Mouse (Mus musculus): ENCODE results near the gene C1ql1. TPM values are rescaled to one million over a fixed set of nuclear protein-coding genes. Genes with fewer than 3 reads are reported as not detected.

Gene C1ql1
- polyA plus RNA-seq, 1 experiment from 2014 or later, result 1.4 TPM

DNA sequence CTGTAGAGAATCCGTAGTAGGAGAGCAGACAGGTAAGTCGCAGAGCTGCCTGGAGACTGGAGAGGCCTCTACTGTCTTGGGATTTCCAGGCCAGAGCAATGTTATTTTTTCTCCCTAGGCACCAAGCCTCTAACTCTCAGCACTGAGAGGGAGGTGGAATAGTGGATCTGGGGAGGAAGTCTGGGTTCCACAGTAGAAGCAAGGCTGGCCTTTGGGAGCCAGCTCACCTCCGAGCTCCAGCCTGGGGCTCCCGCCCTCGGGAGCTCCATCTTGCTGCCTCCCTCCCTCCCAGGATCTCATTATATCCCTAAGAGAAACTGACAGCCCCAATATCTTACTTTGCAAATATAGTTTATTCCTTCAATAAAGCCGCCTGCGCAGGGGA is 16.4 kb upstream of the C1ql1 start:
- H3K9ac ChIP-seq (replicated peaks; ENCODE audit: low read depth, low read length), result peak overlapping the region; percentile 44
- H3K4me1 ChIP-seq (replicated peaks; ENCODE audit: control insufficient read depth, insufficient read depth, low read length), result peaks cover 15% of the 10 kb centered on the region
- peak overlapping the region; percentile 47 for H3K4me2 ChIP-seq (ENCODE audit: low read length)
- H3K9me3 ChIP-seq (ENCODE audit: control insufficient read depth, low read length), result no peaks in the 10 kb centered on the region
- H3K27ac ChIP-seq (ENCODE audit: low read length), result no peak overlapping the region; the same call in 1 of the 2 replicates
- H3K27me3 ChIP-seq (replicated peaks; ENCODE audit: control insufficient read depth, insufficient read depth, low read length), result no peaks in the 10 kb centered on the region
- no peaks in the 10 kb centered on the region for H3K36me3 ChIP-seq (ENCODE audit: control insufficient read depth, insufficient read depth)
- H3K4me3 ChIP-seq (replicated peaks; ENCODE audit: low read length), result peak overlapping the region; percentile 22; the same call in 1 of the 2 replicates
- 18% methylated on average over 7 of the region's 7 CpGs for WGBS
- ATAC-seq, result 0 out of 2 replicates have a peak, but pooled peaks have one; percentile 3

DNA sequence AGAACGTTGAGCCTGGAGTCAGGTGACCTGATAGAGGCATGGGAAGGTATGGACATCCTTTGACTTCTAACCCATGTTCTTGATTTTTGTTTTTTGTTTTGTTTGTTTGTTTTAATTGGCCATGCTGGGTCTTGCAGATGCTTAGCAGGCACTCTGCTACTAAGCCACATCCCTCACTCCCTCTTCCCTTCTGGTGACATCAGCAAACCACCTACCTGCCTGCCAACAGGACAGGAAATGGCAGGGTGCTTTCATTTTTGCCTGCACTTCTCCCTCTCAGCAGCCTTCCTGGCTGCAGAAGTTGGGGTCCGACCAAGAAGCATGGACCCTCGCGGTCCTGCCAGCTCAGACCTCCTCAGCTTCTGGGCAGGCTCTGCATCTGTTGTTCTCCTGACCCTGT is 14.6 kb upstream of the C1ql1 start:
- Histone ChIP-seq H3K36me3 (ENCODE audit: control insufficient read depth, insufficient read depth) (no peaks in the 10 kb centered on the region), H3K4me1 (replicated peaks; ENCODE audit: control insufficient read depth, insufficient read depth, low read length) (peaks cover 25% of the 10 kb centered on the region), H3K9me3 (ENCODE audit: control insufficient read depth, low read length) (no peaks in the 10 kb centered on the region), H3K4me3 (replicated peaks; ENCODE audit: low read length) (no peak overlapping the region), H3K27ac (ENCODE audit: low read length) (no peak overlapping the region), H3K4me2 (ENCODE audit: low read length) (no peak overlapping the region), H3K27me3 (replicated peaks; ENCODE audit: control insufficient read depth, insufficient read depth, low read length) (no peaks in the 10 kb centered on the region), H3K9ac (replicated peaks; ENCODE audit: low read depth, low read length) (no peak overlapping the region)
- WGBS, result 93% methylated on average over 4 of the region's 4 CpGs
- ATAC-seq, result no peak

DNA sequence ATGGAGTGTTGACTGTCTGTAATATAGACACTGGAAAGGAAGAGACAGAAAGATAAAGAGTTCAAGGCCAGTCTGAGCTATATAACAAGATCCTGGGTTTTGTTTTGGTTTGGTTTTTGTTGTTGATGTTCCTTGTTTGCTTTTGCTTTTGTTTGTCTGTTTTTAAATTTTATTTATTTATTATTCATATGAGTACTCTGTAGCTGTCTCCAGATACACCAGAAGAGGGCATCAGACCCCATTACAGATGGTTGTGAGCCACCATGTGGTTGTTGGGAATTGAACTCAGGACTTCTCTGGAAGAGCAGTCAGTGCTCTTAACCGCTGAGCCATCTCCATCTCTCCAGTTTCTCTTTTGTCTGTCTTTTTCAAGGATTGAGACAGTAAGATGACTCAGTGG is 12.4 kb upstream of the C1ql1 start:
- no peak for ATAC-seq
- WGBS, result 84% methylated on average over 1 of the region's 1 CpGs
- H3K9ac ChIP-seq (replicated peaks; ENCODE audit: low read depth, low read length), result no peak overlapping the region

DNA sequence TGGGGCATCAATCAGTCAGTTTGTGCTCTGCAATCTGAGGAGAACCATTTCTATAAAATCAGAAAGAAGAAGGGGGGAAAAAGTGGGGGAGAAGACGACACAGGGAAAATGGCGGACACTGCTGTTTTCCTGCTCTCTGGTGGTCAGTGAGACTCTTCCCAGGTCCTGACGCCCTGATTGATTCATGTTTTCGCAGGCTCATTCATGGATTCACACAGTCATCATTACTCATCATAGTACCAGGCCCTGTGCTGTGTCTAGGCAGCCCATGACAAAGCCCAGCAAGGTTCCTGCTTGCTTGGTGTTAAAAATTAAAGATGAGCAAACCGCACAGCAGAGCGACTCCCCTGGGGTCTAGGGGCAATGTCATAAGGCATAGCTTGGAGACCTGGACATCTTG is 11.9 kb upstream of the C1ql1 start:
- no peak overlapping the region for H3K4me3 ChIP-seq (replicated peaks; ENCODE audit: low read length)
- no peaks in the 10 kb centered on the region for H3K9me3 ChIP-seq (ENCODE audit: control insufficient read depth, low read length)
- no peak overlapping the region for H3K9ac ChIP-seq (replicated peaks; ENCODE audit: low read depth, low read length)
- no peaks in the 10 kb centered on the region for H3K27me3 ChIP-seq (replicated peaks; ENCODE audit: control insufficient read depth, insufficient read depth, low read length)
- ATAC-seq, result no peak
- no peak overlapping the region for H3K27ac ChIP-seq (ENCODE audit: low read length)
- 95% methylated on average over 6 of the region's 6 CpGs for WGBS
- H3K4me1 ChIP-seq (replicated peaks; ENCODE audit: control insufficient read depth, insufficient read depth, low read length), result peaks cover 18% of the 10 kb centered on the region
- no peaks in the 10 kb centered on the region for H3K36me3 ChIP-seq (ENCODE audit: control insufficient read depth, insufficient read depth)
- no peak overlapping the region for H3K4me2 ChIP-seq (ENCODE audit: low read length)

More for the DNA sequence above, 12.4 kb upstream of the C1ql1 start:
- peaks cover 22% of the 10 kb centered on the region for H3K4me1 ChIP-seq (replicated peaks; ENCODE audit: control insufficient read depth, insufficient read depth, low read length)
- H3K27me3 ChIP-seq (replicated peaks; ENCODE audit: control insufficient read depth, insufficient read depth, low read length), result no peaks in the 10 kb centered on the region
- H3K36me3 ChIP-seq (ENCODE audit: control insufficient read depth, insufficient read depth), result no peaks in the 10 kb centered on the region
- no peak overlapping the region for H3K4me2 ChIP-seq (ENCODE audit: low read length)
- no peak overlapping the region for H3K4me3 ChIP-seq (replicated peaks; ENCODE audit: low read length)
- no peaks in the 10 kb centered on the region for H3K9me3 ChIP-seq (ENCODE audit: control insufficient read depth, low read length)
- H3K27ac ChIP-seq (ENCODE audit: low read length), result no peak overlapping the region

DNA sequence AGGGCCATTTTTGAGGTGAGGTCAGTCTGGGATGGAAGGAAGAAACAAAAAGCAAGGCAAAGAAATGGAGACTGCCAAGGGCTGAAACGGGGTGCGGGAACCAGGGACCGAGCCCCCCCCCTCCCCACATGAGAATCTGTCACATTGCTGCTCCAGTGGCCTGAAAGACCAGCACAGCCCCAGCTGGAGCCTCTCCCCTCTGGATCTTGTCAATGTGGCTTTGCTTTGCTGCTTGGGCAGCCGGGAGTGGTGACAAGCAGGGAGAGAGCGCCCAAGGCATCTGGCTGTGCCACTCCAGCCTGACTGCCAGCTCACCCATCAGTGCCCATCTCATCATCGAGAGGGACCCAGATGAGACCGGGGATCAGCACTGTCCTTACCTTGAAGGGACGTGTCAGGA is 11.2 kb upstream of the C1ql1 start:
- no peak overlapping the region for H3K9ac ChIP-seq (replicated peaks; ENCODE audit: low read depth, low read length)
- H3K4me3 ChIP-seq (replicated peaks; ENCODE audit: low read length), result no peak overlapping the region
- no peak overlapping the region for H3K4me2 ChIP-seq (ENCODE audit: low read length)
- H3K4me1 ChIP-seq (replicated peaks; ENCODE audit: control insufficient read depth, insufficient read depth, low read length), result peaks cover 12% of the 10 kb centered on the region
- H3K9me3 ChIP-seq (ENCODE audit: control insufficient read depth, low read length), result no peaks in the 10 kb centered on the region
- no peak overlapping the region for H3K27ac ChIP-seq (ENCODE audit: low read length)
- H3K36me3 ChIP-seq (ENCODE audit: control insufficient read depth, insufficient read depth), result no peaks in the 10 kb centered on the region
- no peaks in the 10 kb centered on the region for H3K27me3 ChIP-seq (replicated peaks; ENCODE audit: control insufficient read depth, insufficient read depth, low read length)
- ATAC-seq, result no peak
- 87% methylated on average over 8 of the region's 8 CpGs for WGBS

DNA sequence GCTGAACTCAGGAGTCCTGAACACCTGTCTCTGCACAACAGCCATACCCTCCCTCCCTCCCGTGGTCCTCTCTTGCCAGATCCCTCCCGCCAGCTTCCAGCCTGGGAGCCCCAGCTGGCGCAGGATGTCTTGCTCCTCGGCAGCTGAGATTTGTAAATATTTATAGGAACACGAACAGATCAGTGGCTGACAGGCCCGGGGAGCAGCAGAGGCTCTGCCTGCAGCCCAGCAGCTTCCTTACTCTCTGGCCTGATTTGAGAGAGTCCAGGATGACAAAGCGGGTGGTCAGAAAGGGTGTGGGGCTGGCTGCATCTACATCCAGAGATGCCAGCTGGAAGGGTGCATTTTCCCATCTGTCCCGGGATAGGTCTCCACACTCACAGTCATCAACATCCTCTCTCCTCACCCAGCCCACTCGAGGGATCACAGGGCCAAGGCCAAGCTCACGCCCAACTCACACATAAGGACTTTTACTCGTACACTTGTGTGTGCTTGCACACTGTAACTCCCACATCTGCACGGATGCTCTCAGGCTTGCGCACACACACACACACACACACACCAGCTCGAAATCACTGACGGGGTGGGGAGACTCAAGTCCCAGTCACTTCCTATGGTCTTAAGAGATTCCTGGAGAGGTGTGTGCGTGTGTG is 10.6 kb upstream of the C1ql1 start:
- no peak overlapping the region; the same call in 1 of the 2 replicates for H3K9ac ChIP-seq (replicated peaks; ENCODE audit: low read depth, low read length)
- no peak overlapping the region for H3K27ac ChIP-seq (ENCODE audit: low read length)
- peaks cover 12% of the 10 kb centered on the region for H3K4me1 ChIP-seq (replicated peaks; ENCODE audit: control insufficient read depth, insufficient read depth, low read length)
- no peak overlapping the region for H3K4me3 ChIP-seq (replicated peaks; ENCODE audit: low read length)
- H3K4me2 ChIP-seq (ENCODE audit: low read length), result no peak overlapping the region
- no peaks in the 10 kb centered on the region for H3K9me3 ChIP-seq (ENCODE audit: control insufficient read depth, low read length)
- no peaks in the 10 kb centered on the region for H3K36me3 ChIP-seq (ENCODE audit: control insufficient read depth, insufficient read depth)
- H3K27me3 ChIP-seq (replicated peaks; ENCODE audit: control insufficient read depth, insufficient read depth, low read length), result no peaks in the 10 kb centered on the region
- ATAC-seq, result 0 out of 2 replicates have a peak, but pooled peaks have one; percentile 31
- WGBS, result 52% methylated on average over 16 of the region's 16 CpGs

DNA sequence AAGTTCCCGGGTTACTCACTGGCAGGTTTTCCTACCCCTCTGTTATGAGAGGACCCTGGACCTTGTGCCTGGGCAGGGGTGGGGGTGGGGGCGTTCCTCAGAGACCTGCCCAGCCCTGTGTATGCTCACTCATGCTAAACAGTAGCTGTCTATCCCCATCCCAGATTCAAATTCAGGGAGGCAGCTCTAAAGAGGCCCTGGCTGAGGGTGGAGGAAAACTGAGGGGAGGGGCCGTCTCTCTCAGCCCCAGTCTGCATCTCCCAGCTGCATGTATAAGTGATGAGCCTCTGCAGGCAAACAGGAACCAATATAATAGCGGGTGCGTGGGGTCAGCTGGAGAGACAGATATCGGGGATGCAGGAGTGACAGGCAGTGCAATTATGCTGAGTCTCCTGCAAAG is 6.4 kb upstream of the C1ql1 start:
- WGBS, result 34% methylated on average over 6 of the region's 6 CpGs
- 0 out of 2 replicates have a peak, but pooled peaks have one; percentile 21 for ATAC-seq
- Histone ChIP-seq H3K4me1 (replicated peaks; ENCODE audit: control insufficient read depth, insufficient read depth, low read length) (peaks cover 22% of the 10 kb centered on the region), H3K9me3 (ENCODE audit: control insufficient read depth, low read length) (no peaks in the 10 kb centered on the region), H3K4me2 (ENCODE audit: low read length) (no peak overlapping the region), H3K4me3 (replicated peaks; ENCODE audit: low read length) (no peak overlapping the region), H3K36me3 (ENCODE audit: control insufficient read depth, insufficient read depth) (no peaks in the 10 kb centered on the region), H3K27ac (ENCODE audit: low read length) (no peak overlapping the region), H3K9ac (replicated peaks; ENCODE audit: low read depth, low read length) (no peak overlapping the region), H3K27me3 (replicated peaks; ENCODE audit: control insufficient read depth, insufficient read depth, low read length) (peaks cover 6% of the 10 kb centered on the region)

DNA sequence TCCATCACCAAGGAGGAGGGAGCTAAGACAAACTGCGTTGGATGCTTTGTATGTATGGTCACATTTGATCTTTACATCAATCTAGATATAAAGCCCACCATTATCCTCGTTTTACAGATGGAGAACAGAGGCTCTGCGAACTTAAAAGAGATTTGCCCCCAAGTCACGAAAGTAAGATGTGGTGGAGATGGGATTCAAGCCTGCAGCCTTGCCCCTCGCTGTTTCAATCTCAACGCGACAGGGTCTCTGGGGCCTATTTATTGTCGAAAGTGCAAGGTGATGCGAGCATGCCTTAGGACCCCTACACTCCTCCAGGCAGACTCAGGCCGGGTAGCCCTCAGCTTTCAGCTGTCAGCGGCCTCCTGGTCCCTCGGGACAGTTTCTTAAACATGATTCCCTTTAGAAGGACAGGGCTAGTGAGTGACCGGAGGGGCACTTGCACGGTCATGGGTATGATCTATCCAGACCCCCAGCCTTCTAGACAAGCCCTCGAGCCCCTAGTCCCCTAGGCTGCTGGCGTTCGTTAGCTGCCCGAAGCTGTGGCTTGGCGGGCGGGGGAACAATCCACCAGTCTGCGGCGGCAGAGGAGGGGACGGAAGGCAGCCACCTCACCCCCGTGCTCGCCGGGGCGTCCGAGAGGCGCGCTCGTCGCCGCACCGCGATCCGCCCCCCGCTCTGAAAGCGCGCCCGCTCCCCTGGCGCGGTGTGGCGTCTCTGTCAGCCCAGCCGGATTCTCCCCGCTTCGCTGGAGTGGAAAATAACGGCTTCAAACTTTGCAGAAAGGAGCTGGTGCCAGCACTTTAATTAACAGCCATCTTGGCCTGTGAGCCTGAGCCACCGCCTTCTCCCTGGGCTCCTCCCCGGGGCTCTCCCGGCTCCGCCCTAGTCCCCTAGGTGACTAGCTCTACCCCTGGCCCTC is 1.8 kb upstream of the C1ql1 start:
- Histone ChIP-seq H3K4me3 (replicated peaks; ENCODE audit: low read length) (peak overlapping the region; percentile 42), H3K9ac (replicated peaks; ENCODE audit: low read depth, low read length) (peak overlapping the region; percentile 58), H3K27ac (ENCODE audit: low read length) (no peak overlapping the region), H3K4me1 (replicated peaks; ENCODE audit: control insufficient read depth, insufficient read depth, low read length) (peaks cover 34% of the 10 kb centered on the region), H3K27me3 (replicated peaks; ENCODE audit: control insufficient read depth, insufficient read depth, low read length) (peaks cover 50% of the 10 kb centered on the region), H3K4me2 (ENCODE audit: low read length) (peak overlapping the region; percentile 62), H3K36me3 (ENCODE audit: control insufficient read depth, insufficient read depth) (no peaks in the 10 kb centered on the region), H3K9me3 (ENCODE audit: control insufficient read depth, low read length) (no peaks in the 10 kb centered on the region)
- WGBS, result 2% methylated on average over 51 of the region's 51 CpGs
- ATAC-seq, result peak; percentile 47; the same call in 1 of the 2 replicates

DNA sequence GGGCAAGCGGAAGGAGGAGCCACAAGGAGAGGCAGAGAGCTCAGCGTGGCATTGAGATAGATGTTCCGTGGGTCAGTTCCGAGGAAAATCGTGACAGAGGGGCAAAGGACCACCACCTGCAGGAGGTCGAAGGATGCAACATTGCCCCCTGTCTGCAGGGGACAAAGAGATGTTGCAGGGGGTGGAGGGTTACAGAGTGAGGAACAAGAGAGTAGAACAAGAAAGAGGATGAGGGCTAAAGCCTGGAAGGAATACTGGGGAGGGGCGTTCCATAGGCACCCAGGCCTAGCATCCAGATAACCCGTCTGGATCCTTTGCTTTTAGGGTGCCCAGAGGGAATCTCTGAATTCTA is 480 bp upstream of the C1ql1 start:
- WGBS, result 12% methylated on average over 8 of the region's 8 CpGs

More for the DNA sequence above, 480 bp upstream of the C1ql1 start:
- peaks cover 32% of the 10 kb centered on the region for H3K4me1 ChIP-seq (replicated peaks; ENCODE audit: control insufficient read depth, insufficient read depth, low read length)
- H3K27ac ChIP-seq (ENCODE audit: low read length), result no peak overlapping the region
- H3K27me3 ChIP-seq (replicated peaks; ENCODE audit: control insufficient read depth, insufficient read depth, low read length), result peaks cover 55% of the 10 kb centered on the region
- no peaks in the 10 kb centered on the region for H3K36me3 ChIP-seq (ENCODE audit: control insufficient read depth, insufficient read depth)
- peak overlapping the region; percentile 47 for H3K4me3 ChIP-seq (replicated peaks; ENCODE audit: low read length)
- peak; percentile 18; the same call in 1 of the 2 replicates for ATAC-seq
- peak overlapping the region; percentile 64 for H3K4me2 ChIP-seq (ENCODE audit: low read length)
- no peak overlapping the region; the same call in 1 of the 2 replicates for H3K9ac ChIP-seq (replicated peaks; ENCODE audit: low read depth, low read length)
- H3K9me3 ChIP-seq (ENCODE audit: control insufficient read depth, low read length), result no peaks in the 10 kb centered on the region
